Mouse (Mus musculus): ENCODE data around the gene Pdzrn3. TPM values are rescaled to one million over a fixed set of nuclear protein-coding genes. Genes with fewer than 3 reads are reported as not detected.

Pdzrn3 gene
- total and polyA plus RNA-seq, 3 experiments: not detected

- Histone ChIP-seq H3K4me1 (ENCODE audit: control insufficient read depth in 1 of 2, insufficient read depth in 2 of 2) (no peaks in the 10 kb centered on the region), H3K9me3 (replicated peaks; ENCODE audit: low read length) (peaks cover 35% of the 10 kb centered on the region), H3K36me3 (replicated peaks in 1 of 2; ENCODE audit: control insufficient read depth in 1 of 2, insufficient read depth in 1 of 2, low read length in 1 of 2) (no peaks in the 10 kb centered on the region), H3K9ac (ENCODE audit: insufficient read depth, low read depth) (no peak overlapping the region), H3K27ac (ENCODE audit: insufficient read depth, low read depth) (no peak overlapping the region), H3K4me2 (ENCODE audit: insufficient read depth, low read depth, poor library complexity, severe bottlenecking) (no peak overlapping the region), H3K79me2 (replicated peaks; ENCODE audit: control insufficient read depth, extremely low read depth, insufficient read depth, poor library complexity, severe bottlenecking) (no peaks in the 10 kb centered on the region), H3K4me3 (replicated peaks in 1 of 3; ENCODE audit: low read depth in 2 of 3, low read length in 2 of 3, poor library complexity in 1 of 3) (no peak overlapping the region), H3K27me3 (replicated peaks) (no peaks in the 10 kb centered on the region)
- dilution Hi-C loops (cut with MboI; ENCODE audit: extremely low pct_ligation_motif_present, extremely low pct_unique_long_range_greater_than_20kb, low sequenced_read_pairs): no loop called here
- in situ Hi-C loops (cut with MboI; ENCODE audit: low pct_ligation_motif_present, low pct_unique_long_range_greater_than_20kb, low sequenced_read_pairs): no loop called here
- no peak for DNase-seq (ENCODE audit: extremely low read depth)
- TF ChIP-seq HCFC1 (IDR thresholded peaks at IDR 0.05; ENCODE audit: low read depth, low read length) (no peak), JUN (IDR thresholded peaks at IDR 0.05; ENCODE audit: insufficient read depth, low read depth, low read length) (no peak)
Observed at GRCm38 (mm10) chr6:101217756-101218155, 159.9 kb downstream of the Pdzrn3 start.

- Histone ChIP-seq H3K36me3 (replicated peaks in 1 of 2; ENCODE audit: control insufficient read depth in 1 of 2, insufficient read depth in 1 of 2, low read length in 1 of 2) (no peaks in the 10 kb centered on the region), H3K9ac (ENCODE audit: insufficient read depth, low read depth) (no peak overlapping the region), H3K27ac (ENCODE audit: insufficient read depth, low read depth) (no peak overlapping the region), H3K4me2 (ENCODE audit: insufficient read depth, low read depth, poor library complexity, severe bottlenecking) (no peak overlapping the region), H3K9me3 (replicated peaks; ENCODE audit: low read length) (peaks cover 41% of the 10 kb centered on the region), H3K79me2 (replicated peaks; ENCODE audit: control insufficient read depth, extremely low read depth, insufficient read depth, poor library complexity, severe bottlenecking) (no peaks in the 10 kb centered on the region), H3K27me3 (replicated peaks) (no peaks in the 10 kb centered on the region), H3K4me3 (replicated peaks in 1 of 3; ENCODE audit: low read depth in 2 of 3, low read length in 2 of 3, poor library complexity in 1 of 3) (no peak overlapping the region), H3K4me1 (ENCODE audit: control insufficient read depth in 1 of 2, insufficient read depth in 2 of 2) (no peaks in the 10 kb centered on the region)
- no peak for TF ChIP-seq HCFC1 (IDR thresholded peaks at IDR 0.05; ENCODE audit: low read depth, low read length)
- TF ChIP-seq TCF12 (IDR thresholded peaks at IDR 0.05; ENCODE audit: low read depth, low read length): no peak
- dilution Hi-C loops (cut with MboI; ENCODE audit: extremely low pct_ligation_motif_present, extremely low pct_unique_long_range_greater_than_20kb, low sequenced_read_pairs): no loop called here
- in situ Hi-C loops (cut with MboI; ENCODE audit: low pct_ligation_motif_present, low pct_unique_long_range_greater_than_20kb, low sequenced_read_pairs): no loop called here
- DNase-seq (ENCODE audit: extremely low read depth): no peak
Observed at GRCm38 (mm10) chr6:101215436-101215791, 162.3 kb downstream of the Pdzrn3 start.

DNA sequence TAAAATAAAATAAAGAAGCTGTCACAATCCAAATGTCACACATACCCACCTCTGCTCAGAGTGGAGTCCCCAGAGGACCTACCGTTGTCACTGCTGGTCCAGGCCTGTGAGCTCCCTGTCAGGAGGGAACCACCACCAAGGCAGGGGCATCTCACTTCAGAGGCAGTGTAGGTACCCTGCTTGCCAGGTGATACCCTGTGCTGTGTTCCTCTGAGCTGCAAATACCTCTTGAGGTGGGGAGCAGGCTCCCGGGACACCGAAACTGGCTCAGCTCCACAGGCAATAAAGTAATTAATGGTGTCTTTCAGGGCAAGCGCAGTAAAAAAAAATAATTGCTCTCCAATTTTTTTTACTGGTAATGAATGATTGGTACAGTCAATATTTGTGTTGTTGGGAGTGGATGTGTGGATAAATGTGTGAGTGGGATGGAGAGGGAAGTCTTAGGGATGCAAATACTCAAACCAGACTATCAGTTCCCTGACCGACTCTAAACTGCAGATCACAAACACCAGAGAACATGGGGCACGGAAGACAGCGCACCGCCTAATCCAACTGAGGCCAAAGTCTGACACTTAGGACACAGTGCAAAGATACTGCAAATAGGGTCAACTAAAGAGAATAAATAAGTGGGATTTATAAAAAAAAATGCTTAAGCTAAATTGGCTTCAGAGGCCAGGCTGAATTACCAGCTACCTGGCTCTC lies 162.8 kb downstream of the Pdzrn3 start:
- dilution Hi-C loops (cut with MboI; ENCODE audit: extremely low pct_ligation_motif_present, extremely low pct_unique_long_range_greater_than_20kb, low sequenced_read_pairs) (no loop called here), in situ Hi-C loops (cut with MboI; ENCODE audit: low pct_ligation_motif_present, low pct_unique_long_range_greater_than_20kb, low sequenced_read_pairs) (no loop called here)
- no peak overlapping the region for H3K4me3 ChIP-seq (replicated peaks in 1 of 3; ENCODE audit: low read depth in 2 of 3, low read length in 2 of 3, poor library complexity in 1 of 3)
- H3K27me3 ChIP-seq (replicated peaks): no peaks in the 10 kb centered on the region
- peaks cover 43% of the 10 kb centered on the region for H3K9me3 ChIP-seq (replicated peaks; ENCODE audit: low read length)
- no peak overlapping the region for H3K4me2 ChIP-seq (ENCODE audit: insufficient read depth, low read depth, poor library complexity, severe bottlenecking)
- DNase-seq (ENCODE audit: extremely low read depth): no peak
- no peak overlapping the region for H3K9ac ChIP-seq (ENCODE audit: insufficient read depth, low read depth)
- H3K4me1 ChIP-seq (ENCODE audit: control insufficient read depth in 1 of 2, insufficient read depth in 2 of 2): no peaks in the 10 kb centered on the region
- no peaks in the 10 kb centered on the region for H3K79me2 ChIP-seq (replicated peaks; ENCODE audit: control insufficient read depth, extremely low read depth, insufficient read depth, poor library complexity, severe bottlenecking)
- no peaks in the 10 kb centered on the region for H3K36me3 ChIP-seq (replicated peaks in 1 of 2; ENCODE audit: control insufficient read depth in 1 of 2, insufficient read depth in 1 of 2, low read length in 1 of 2)
- no peak overlapping the region for H3K27ac ChIP-seq (ENCODE audit: insufficient read depth, low read depth)
- no peak for TF ChIP-seq ZC3H11A (IDR thresholded peaks at IDR 0.05; ENCODE audit: low read depth, low read length)
- TF ChIP-seq IRF4 (IDR thresholded peaks at IDR 0.05; ENCODE audit: low read depth, low read length): no peak
- TF ChIP-seq NELFE (IDR thresholded peaks at IDR 0.05; ENCODE audit: low read depth, low read length): no peak
- no peak for TF ChIP-seq POLR2A (IDR thresholded peaks at IDR 0.05; ENCODE audit: low read depth, low read length)
- no peak for TF ChIP-seq TCF12 (IDR thresholded peaks at IDR 0.05; ENCODE audit: low read depth, low read length)
- TF ChIP-seq USF2 (conservative IDR thresholded peaks at IDR 0.05; ENCODE audit: low read depth, low read length): no peak
- TF ChIP-seq MYC (IDR thresholded peaks at IDR 0.05; ENCODE audit: low read depth, low read length): no peak
- TF ChIP-seq E2F4 (IDR thresholded peaks at IDR 0.05; ENCODE audit: insufficient replicate concordance, low read depth, low read length): no peak
- TF ChIP-seq POLR2AphosphoS2 (IDR thresholded peaks at IDR 0.05; ENCODE audit: low read depth, low read length): no peak
